Mouse (Mus musculus) adrenal gland, adult 18-20 months (tissue): ENCODE results near the gene Anks1. TPM values are rescaled to one million over a fixed set of nuclear protein-coding genes. Genes with fewer than 3 reads are reported as not detected.
"Not testable (repeated sequence)": the region's sequence is repeated elsewhere in the genome, so short reads cannot be mapped to it uniquely, and the experiment has no call there.

Experiments
- DNase-seq, 2 experiments: peaks; one replicate each; pipeline ENCODE4 v3.0.0; 2021 to 2022; ENCODE audit warnings: low spot score in 2 of 2
- total RNA-seq, 2 experiments: library from RNA; stranded (reverse); gene quantifications; 1 replicate in 1 of 2; 2 replicates in 1 of 2; pipeline ENCODE4 v1.2.3; 2021

Gene Anks1
- total RNA-seq, 2 experiments from 2014 or later: 23.6 to 29.1 TPM

DNA sequence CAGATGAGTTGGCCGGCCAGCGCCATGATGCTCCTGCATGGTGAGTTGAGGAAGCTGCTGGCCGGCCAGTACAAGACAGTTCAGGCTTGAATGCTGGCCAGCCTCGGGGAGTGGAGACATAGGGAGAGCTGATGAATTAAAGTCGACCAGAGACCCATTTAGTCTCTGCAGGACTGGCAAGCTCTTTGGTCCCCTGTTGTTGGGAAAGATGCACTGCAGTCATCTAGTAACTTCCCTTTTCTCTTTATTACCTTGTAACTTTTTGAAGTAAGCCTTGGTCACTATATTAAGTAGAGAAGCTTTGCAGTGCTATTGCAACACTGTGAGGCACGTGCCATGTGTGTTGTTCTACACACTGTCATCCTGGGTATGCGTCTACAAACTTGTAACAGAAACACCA is 16.4 kb downstream of the Anks1 start:
- no peak for DNase-seq

DNA sequence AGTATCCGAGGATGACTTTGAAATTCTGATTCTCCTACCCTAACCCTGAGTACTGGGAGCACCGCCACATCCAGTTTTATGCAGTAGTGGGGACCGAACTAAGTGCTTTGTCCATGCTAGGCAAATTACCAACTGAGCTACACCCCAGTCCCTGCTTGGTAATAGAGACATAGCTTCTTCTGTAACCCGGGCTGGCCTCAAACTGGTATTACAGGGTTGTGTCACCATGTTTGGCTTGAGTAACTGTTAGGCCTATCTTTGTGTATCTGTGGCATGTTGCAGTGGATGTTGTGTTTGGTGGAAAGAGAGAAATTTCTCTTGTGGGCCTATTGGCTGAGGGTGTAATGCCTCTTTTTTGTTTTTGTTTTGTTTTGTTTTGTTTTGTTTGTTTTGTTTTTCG is 21.2 kb downstream of the Anks1 start:
- no peak for DNase-seq

DNA sequence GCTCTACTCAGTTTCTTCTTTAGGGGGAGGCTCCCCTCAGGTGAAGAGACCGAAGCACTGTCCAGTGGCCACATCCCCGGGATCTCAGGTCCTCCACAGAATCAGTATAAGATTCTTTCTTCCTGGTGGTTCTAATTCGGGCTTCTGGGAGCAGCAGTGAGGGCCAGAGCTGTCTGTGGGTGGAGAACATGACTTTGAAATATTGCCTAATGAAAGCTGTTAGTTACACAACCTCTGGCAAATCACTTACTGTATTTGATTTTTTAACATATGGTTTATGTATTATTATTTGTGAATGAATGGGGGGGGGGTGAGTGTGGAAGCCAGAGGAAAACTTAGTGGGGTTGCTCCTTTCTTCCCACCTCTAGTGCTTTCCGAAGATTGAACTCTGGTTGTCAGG is 22.7 kb downstream of the Anks1 start:
- DNase-seq: no peak

DNA sequence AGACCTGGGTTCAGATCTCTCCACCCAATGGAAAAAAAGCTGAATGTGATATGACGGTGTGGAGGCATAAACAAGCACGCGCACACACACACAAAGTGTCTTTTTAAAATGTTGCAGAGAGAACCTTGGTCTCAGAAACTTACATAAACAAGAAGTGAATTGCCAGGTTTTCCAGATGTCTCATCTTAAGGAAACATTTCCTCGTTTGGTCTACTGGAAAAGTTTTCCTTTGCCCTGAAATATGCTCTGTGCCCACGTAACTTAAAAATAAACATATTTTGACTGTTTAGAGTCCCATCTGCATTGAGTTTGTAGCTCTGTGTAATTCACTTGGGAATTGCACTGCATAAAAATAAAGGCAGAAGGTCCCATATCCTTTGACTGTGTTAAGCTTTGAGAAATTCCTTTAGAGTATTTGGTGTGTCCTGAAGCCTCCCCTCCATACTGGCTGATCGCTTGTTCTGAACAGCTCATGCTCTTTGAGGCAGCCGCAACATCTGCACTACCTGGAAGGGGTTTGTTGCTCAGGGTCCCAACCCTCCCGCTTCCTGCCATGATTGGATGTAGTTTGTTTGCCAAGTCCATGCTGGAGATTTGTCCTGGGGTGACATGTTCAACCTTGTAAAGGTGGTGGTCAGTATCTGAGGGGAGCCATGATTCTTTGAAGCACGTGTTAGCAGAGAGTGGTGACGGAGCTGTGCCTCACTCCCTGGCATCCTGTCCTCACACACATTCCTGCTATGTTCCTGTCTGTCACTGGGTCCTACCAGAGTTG is 25.2 kb downstream of the Anks1 start:
- no peak for DNase-seq

DNA sequence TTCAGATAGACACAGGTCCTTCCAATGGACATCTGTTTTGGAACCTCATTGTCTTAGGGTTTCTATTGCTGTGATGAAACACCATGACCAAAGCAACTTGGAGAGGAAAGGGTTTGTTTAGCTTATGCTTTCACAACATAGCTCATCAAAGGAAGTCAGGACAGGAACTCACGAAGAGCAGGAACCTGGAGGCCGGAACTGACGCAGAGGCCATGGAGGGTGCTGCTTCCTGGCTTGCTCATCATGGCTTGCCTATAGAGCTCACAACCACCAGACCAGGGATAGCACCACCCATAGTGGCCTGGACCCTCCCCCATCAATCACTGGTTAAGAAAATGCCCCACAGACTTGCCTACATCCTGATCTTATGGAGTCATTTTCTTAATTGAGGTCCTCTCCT is 26.0 kb downstream of the Anks1 start:
- DNase-seq: no peak

DNA sequence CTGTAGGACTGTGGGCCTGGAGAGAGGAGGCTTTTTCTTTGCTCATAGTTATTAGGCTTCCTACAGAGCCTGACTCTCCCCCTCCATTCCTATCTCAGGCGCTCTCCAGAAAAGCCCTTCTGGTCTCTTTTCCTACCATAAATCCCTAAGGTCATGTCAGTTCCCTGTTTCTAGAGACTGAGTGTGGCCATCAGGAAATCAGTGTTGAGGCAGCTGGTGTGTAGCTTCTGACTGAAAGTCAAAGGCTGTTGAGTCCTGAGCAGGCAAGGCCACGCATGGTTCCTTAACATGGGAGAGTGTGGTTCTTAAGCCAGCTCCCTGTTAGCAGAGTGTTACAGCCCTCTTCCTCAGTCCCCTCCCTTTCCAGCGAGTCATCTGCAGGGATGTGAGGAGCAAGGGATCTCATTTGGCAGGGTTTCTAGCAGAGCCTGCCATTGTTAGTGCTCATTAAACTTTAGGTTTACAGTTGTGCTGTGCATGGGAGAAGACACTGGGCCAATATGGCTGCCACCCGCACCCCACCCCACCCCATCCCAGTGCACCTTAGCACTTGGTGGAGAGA is 28.0 kb downstream of the Anks1 start:
- DNase-seq: no peak

DNA sequence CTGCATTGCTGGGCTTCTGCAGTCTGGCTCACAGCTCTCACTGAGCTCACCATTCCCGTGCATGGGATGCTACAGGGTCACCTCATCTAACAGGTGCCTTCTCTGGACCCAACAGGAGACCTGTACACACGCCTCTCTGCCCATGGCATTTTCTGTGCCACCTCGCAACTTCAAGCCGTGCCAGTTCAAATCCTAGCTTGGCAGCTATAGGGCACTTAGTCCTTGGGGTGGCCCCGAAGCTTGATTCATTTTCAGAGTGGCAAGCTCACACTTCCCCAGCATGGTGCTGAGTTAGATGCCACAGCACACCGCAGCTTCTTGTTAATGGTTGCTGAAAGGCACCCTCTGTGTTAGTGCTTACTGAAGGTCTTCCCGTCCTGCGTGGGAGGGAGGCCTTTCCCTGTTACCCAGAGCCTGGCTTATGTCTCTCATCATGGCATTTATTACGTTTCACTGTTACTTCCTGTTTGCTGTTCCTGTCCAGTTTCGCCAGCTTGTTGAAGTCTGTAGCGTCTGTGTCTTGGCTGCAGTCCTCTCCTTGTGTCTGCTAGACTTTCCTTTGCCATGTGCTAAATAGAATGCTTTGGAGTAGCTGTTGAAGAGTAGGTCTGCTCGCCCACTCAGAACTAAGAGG is 29.1 kb downstream of the Anks1 start:
- DNase-seq: no peak

DNA sequence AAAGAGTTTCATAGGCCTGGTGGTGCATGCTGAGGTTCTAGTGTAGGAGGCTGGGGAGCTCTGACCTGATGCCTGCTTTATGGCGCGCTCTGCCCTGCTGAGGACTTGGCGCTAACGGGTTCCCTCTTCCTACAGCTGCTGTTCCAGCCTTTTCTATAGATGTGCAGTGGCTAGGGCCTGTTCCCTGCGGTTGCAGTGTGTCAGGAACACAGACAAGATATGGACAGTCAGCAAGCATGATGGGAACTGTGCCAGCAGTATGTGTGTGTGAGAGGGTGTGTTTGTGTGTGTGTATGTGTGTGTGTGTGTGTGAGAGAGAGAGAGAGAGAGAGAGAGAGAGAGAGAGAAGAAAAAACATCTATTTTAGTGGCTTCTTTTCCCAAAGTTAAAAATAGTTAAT is 29.9 kb downstream of the Anks1 start:
- DNase-seq: no peak

DNA sequence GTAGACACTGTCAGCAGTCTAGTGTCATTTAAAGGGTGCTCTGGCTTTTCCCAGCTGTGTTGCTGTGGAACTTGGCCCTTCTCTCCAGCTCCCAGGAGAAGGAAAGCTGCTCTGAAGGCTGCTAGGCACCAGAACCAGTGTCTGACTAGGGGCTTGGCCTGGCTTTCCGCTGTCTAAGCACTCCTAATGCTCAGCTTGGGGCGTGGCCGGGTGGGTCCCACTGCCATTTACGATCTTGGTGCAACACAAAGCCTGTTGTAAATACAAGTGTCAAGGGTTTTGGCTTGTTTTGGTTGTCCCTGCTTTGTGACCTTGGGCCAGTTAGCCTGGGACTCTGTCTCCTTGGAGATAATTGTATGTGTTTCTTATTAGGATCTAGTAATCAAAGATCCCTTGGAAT is 31.2 kb downstream of the Anks1 start:
- DNase-seq: no peak

DNA sequence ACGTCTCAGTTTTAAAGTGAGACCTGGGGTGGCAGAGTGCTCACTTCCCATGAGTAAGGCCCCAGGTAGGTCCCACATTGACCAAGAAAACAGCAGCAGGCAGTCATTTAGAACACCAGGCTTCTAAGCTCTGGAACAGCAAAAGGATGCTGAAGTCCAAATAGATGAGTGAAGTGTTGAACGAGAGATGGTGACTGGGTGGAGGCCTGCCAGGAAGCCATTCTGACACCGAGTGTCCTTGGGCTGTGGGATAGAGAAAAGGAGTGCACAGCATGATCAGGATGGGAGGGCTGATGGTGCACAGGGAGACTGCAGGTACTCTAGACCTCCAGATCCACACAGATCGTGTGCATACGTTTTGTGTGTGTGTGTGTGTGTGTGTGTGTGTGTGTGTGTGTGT is 32.1 kb downstream of the Anks1 start:
- DNase-seq: no peak

DNA sequence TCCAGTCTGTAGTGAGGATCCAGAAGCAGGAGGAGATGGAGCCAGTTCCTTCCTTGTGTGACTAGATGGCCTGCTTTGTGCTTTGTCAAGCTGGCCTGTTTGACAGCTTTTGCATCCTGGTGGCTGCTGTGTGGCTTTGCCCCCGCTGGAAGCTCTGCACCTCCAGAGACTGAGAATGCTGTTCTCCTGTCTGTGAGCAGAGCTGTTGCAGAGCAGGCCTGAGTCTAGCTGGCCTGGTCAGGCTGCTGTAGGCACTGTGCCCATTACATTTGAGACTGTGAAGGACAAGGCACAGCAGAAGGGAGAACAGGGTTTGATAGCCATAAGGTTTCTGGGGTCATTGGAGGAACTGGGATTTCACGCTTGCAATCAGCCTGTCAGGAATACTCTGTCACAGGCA is 32.6 kb downstream of the Anks1 start:
- no peak for DNase-seq

DNA sequence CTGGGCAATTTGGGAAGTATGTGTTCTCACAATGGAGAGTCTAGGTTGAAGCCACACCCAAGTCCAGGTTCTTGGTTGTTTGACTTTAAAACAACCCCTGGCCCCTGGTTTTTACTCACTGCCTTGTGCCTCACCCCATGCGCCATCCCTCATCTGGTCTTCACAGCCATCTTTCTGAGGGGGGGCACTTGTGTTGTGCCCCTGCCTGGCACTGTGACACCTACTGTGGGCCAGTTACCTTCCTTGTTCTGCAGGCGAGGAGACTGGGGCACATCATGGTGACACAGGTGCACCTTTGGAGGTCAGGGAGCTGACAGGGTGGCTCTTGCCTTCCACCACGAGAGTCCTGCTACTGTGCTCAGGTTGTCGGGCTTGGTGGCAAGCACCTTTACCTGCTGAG is 33.0 kb downstream of the Anks1 start:
- DNase-seq: no peak

DNA sequence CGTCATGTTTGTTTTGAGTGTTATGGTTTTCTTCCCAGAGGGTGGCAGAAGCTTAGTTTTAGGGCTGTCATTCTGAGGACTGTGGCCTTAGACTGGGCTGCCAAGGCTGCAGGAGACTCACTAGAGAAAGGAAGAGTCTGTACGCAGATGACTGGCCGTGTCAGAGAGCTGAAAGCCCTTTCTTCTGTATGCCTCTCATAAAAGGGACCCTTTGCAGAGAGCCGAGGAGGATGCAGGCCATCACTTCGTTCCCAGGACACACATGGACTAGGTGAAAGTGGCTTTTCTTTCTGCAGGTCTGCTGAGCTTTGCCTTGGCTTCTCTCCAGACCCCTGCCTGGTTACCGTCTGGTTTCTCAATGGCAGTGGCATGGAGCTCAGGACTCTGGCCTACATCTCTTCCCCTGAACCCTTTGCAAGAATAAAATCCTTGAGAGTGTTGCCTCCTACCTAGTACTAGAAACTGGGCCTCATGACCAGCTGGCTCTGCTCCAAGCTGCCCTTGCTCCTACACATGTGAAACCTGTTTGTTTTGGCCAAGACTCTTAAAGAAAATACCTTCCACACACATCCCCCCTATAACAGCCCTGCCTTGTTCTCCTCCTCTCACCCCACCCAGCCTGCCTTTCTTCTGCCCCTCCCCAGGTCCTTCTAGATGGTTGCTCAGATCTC is 36.6 kb downstream of the Anks1 start:
- DNase-seq: no peak

DNA sequence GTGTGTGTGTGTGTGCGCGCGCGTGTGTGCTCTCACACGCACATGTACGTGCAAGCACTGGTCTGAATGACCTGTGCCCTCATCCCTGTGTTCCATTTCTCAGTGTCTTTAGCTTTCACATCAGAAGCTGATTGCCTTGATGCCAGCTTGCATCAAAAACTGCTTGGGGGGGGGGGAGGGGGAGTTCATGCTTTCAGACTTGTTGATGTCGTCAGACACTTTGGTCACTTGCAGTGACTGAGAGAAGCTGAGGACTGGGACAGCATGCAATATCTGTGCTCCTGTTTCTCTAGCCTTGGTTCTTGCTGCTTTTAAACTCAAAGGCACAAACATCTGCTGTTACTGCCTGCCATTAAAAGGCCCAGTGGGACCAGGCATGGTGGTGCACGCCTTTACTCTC is 37.3 kb downstream of the Anks1 start:
- no peak for DNase-seq

DNA sequence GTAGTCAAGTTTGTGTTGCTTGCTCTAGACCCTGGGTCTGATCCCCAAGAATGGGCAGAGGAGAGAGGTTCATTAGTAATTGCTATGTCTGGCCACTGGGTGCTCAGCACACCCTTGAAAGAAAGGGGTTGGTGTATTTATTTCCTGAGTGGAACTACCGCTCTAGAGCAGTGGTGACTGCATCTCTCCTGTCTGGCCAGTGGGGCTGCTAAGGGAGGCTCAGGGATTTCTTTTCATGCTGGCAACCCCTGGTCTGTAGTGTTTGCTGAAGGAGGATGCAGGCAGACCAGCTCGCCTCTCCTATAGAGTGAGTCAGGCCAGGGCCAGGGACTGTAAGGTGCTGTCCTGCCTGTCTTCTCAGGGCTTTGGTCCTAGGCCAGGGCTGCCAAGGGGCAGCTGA is 38.0 kb downstream of the Anks1 start:
- no peak for DNase-seq

DNA sequence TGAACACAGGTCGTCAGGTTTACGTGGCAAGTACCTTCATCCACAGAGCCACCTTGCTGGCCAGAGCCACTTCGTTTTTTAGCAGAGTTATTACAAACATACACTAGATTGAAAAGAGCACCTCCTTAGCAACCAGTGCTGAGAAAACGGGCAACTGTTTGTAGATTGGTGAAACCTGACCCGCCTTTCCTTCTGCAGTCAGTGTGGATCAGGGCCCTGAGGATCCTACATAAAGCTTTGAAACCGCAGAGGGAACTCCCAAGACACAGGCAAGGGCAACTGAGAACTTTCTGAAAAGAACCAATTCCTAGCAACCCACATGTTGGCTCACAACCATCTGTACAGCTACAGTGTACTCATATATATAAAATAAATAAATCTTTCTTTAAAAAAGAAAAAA is 44.0 kb downstream of the Anks1 start:
- DNase-seq: no peak

DNA sequence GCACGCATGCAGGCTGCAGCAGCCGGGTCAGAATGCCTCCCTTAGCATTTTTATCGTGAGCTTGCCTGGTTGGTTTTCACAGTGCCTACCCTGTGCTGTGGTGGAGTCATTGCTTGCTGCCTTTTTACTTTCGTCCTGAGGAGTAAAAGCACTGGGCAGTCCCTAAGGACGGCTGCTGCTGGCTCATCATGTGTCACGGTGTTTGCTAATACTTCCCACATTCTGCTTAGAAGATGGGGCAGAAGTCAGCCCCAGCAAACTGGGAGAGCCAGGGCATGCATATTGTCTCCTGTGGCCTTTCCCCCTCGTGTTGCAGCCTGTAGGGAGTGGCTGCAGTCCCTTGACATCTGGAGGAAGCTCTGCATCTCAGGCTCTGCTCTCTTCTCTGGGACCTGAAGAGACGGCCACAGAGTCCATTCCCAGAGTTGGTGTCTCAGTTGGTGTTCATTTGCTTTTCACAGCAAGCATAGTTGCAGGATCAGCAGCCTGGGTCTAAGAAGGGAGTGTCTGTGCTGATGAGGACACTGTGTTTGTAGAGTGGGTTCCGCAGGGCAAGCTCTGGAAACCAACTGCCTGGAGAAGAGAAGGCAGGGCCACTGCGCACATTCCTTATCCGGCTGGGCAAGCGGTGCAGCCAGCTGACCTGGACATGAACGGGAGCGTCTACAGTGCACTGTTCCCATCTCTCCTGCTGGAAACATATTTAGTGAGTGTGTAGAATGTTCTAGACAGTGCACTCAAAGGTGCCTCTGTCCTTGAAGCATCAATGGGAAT is 45.7 kb downstream of the Anks1 start:
- DNase-seq: no peak

DNA sequence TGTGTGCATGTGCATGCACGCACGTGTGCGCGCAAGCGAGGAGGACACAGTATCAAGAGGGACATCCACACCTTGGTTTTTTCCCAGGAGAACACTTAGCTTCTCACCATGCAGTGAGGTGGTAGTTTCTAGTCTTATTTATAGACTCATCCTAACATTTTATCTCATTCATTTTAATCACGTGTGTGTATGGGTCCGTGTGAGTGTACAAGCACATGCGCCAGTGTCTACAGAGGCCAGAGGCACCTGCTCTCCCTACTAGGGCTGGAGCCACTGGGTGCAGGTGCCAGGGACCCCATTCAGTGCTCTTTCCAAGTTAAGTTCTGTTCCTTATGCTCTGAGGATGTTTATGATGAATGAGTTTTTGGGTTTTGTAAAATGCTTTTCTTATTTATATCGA is 48.5 kb downstream of the Anks1 start:
- no peak for DNase-seq

DNA sequence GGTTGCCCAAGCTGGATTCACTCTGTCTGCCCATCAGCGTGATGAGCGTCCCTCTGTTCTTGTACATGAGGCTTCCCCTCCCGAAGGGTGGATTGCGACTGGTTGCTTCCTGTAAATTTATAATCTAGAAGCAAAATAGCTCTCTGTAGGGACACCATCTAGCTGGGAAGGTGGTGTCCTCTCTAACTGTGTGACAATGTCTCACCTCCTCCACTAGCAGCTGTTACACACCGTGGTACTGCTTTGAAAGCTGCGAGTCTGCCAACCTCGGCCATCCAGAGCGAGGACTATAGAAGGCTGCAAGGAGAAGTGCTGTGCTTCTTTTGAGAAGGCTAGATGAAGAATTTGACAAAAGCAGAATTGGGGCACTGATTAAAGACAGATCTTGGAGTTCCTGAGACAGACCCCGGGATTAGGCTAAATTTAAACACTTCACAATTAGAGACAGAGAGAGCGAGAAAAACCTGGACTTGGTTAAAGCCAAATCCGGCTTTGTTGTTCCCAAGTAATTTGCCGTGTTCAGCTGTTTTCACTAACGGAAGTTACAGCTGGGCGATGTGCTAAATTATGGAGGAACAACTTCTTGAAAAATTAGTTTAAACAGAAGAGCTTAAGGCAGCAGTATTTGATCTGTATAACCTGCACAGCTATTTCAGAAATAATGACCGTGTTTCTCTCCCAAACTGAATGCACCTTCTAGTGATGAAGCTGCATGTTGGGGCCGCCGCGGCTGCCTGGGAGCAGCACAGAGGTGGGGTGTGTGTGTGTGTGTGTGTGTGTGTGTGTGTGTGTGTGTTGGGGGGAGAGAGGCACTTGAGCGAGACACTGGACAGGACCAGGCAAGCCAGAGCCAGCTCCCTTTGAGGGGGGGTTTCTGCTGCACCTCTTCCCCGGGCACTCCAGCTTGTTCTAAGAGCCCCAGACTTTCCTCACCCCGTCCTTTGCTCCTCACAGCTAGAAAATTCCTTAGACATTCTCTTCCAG is 51.3 kb downstream of the Anks1 start:
- DNase-seq: no peak

DNA sequence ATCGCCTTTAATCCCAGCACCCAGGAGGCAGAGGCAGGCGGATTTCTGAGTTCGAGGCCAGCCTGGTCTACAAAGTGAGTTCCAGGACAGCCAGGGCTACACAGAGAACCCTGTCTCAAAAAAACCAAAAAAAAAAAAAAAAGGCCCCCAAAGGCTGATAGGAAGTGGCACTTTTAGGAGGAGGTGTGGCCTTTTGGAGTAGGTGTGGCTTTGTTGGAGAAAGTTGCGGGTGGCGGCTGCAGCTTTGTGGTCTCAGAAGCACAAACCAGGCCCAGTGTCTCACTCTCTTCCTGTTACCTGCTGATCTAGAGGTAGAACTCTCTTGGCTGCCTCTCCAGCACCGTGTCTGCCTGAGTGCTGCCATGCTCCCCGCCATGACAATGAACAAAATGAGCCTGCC is 54.0 kb downstream of the Anks1 start:
- DNase-seq: not testable (repeated sequence)
